In the genomic region with DNA sequence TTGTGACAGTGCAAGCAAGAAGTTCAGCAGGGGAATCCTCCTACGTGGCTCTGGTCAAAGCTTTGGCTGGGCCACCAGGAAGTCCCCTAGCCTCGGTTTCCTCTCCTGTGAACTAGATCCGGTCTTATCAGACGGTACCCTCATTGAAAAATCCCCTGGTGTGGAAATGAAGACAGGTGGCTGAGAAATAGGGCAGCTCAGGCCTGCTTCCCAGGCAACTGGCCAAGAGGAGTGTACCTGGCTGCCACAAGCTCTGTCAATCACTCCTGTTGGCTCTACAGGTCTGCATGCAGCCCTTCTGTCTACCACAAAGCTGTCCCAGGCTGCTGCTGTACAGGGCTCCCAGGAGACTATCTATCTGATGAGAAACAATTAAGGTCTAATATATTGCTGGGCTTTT, we compare ENCODE assay signal across 16 mouse cellular contexts.
DNase-seq lines count a peak whose midpoint lies in the region; ATAC-seq and TF ChIP-seq lines count a peak whose summit lies in the region.
"Had no signal": no experiment of that assay in that cellular context is flagged by ENCODE, and none has a peak within 500 bp of the region (broad histone marks: within the 10 kb centered on the region; RNA-seq: fewer than 3 reads in every experiment).

No protein-coding gene starts in this region.

- 76% methylated on average over 4 of the region's 4 CpGs for WGBS in forebrain, embryonic 15.5 days
- 89% methylated on average over 4 of the region's 4 CpGs for WGBS in forebrain, embryonic 13.5 days

- H3K36me3 ChIP-seq in forebrain, embryonic 15.5 days = no peaks in the 10 kb centered on the region
- H3K36me3 ChIP-seq in forebrain, embryonic 13.5 days (ENCODE audit: poor library complexity, severe bottlenecking) = no peaks in the 10 kb centered on the region
- H3K36me3 ChIP-seq: limb, embryonic 12.5 days; liver, embryonic 13.5 days; lung, embryonic 15.5 days; midbrain, embryonic 12.5 days had no signal

- no peaks in the 10 kb centered on the region for H3K27me3 ChIP-seq in forebrain, embryonic 15.5 days
- no peaks in the 10 kb centered on the region for H3K27me3 ChIP-seq in forebrain, embryonic 13.5 days
- H3K27me3 ChIP-seq: limb, embryonic 12.5 days; liver, embryonic 13.5 days; lung, embryonic 15.5 days; midbrain, embryonic 12.5 days had no signal

- peak; percentile 25 for DNase-seq in 416B (ENCODE audit: low read depth)
- peak; percentile 30 for DNase-seq in brain, embryonic 14.5 days (ENCODE audit: low read depth)
- peak; percentile 89 for DNase-seq in cerebellum, postnatal 14 days
- no peak for DNase-seq in layer of hippocampus, postnatal 14 days (ENCODE audit: low spot score in 2 of 2)
- no peak for DNase-seq in urinary bladder, postnatal 25 days (ENCODE audit: low spot score)
- no peak for DNase-seq in spleen, postnatal 4 days (ENCODE audit: low spot score in 2 of 2)
- DNase-seq: forebrain, postnatal 0 days; gastrocnemius, postnatal 10 days; liver, embryonic 13.5 days had no signal

- H3K9me3 ChIP-seq in forebrain, embryonic 15.5 days = no peaks in the 10 kb centered on the region
- H3K9me3 ChIP-seq in forebrain, embryonic 13.5 days (replicated peaks) = no peaks in the 10 kb centered on the region
- H3K9me3 ChIP-seq: limb, embryonic 12.5 days; liver, embryonic 13.5 days; lung, embryonic 15.5 days had no signal

- no peaks in the 10 kb centered on the region for H3K4me1 ChIP-seq in forebrain, embryonic 15.5 days
- no peaks in the 10 kb centered on the region for H3K4me1 ChIP-seq in forebrain, embryonic 13.5 days
- H3K4me1 ChIP-seq: limb, embryonic 12.5 days; liver, embryonic 13.5 days; lung, embryonic 15.5 days; midbrain, embryonic 12.5 days had no signal

- no peak overlapping the region for H3K9ac ChIP-seq in forebrain, embryonic 15.5 days (replicated peaks)
- H3K9ac ChIP-seq in forebrain, embryonic 13.5 days = no peak overlapping the region
- H3K9ac ChIP-seq: forebrain, postnatal 0 days; limb, embryonic 12.5 days; liver, embryonic 13.5 days; lung, embryonic 15.5 days; midbrain, embryonic 12.5 days had no signal

- no peak for TF ChIP-seq CTCF in brain, embryonic 14.5 days (IDR thresholded peaks at IDR 0.05; ENCODE audit: borderline replicate concordance, extremely low read depth, insufficient read depth, insufficient read length)

- H3K4me3 ChIP-seq in forebrain, embryonic 15.5 days = no peak overlapping the region
- no peak overlapping the region for H3K4me3 ChIP-seq in forebrain, embryonic 13.5 days
- H3K4me3 ChIP-seq: layer of hippocampus, adult 2 months; limb, embryonic 12.5 days; liver, embryonic 13.5 days; lung, embryonic 15.5 days; midbrain, embryonic 12.5 days had no signal

- TF ChIP-seq POLR2A in brain, embryonic 14.5 days (IDR thresholded peaks at IDR 0.05; ENCODE audit: borderline replicate concordance, extremely low read depth, insufficient read depth, insufficient read length, poor library complexity, severe bottlenecking) = no peak

- no peak overlapping the region for H3K27ac ChIP-seq in forebrain, embryonic 15.5 days (replicated peaks)
- H3K27ac ChIP-seq in forebrain, embryonic 13.5 days = no peak overlapping the region
- H3K27ac ChIP-seq: kidney, postnatal 0 days; layer of hippocampus, adult 2 months; limb, embryonic 12.5 days; liver, embryonic 13.5 days; lung, embryonic 15.5 days; midbrain, embryonic 12.5 days had no signal

- H3K4me2 ChIP-seq in forebrain, embryonic 15.5 days (replicated peaks) = no peak overlapping the region
- H3K4me2 ChIP-seq in forebrain, embryonic 13.5 days = no peak overlapping the region
- H3K4me2 ChIP-seq: limb, embryonic 12.5 days; liver, embryonic 13.5 days; lung, embryonic 15.5 days; midbrain, embryonic 12.5 days had no signal

- ATAC-seq in forebrain, embryonic 15.5 days (replicated peaks) = 0 out of 2 replicates have a peak, but pooled peaks have one; percentile 55
- no peak for ATAC-seq in forebrain, embryonic 13.5 days
- ATAC-seq: forebrain, postnatal 0 days had no signal

Comparison
In these comparisons a context has a peak if more than half of its experiments do, and no peak if none do; other contexts are left out.
1. DNase-seq: peak in 416B (single experiment), brain, embryonic 14.5 days (single experiment) and cerebellum, postnatal 14 days (2 of 2); none in layer of hippocampus, postnatal 14 days (0 of 2), urinary bladder, postnatal 25 days (single experiment) and spleen, postnatal 4 days (0 of 2).